Mouse (Mus musculus) intestine, postnatal 0 days (tissue): Measurements from ENCODE around the gene Snx30. TPM values are rescaled to one million over a fixed set of nuclear protein-coding genes. Genes with fewer than 3 reads are reported as not detected.

Source experiments
- ATAC-seq: fragments of 200-750 bp; cut with Nextera tagmentation; 2 replicates; pipeline ENCODE4 v1.8.0; 2017; ENCODE audit warnings: mild to moderate bottlenecking, moderate TSS enrichment, moderate library complexity
- H3K27ac ChIP-seq: fragments of 300-500 bp; sonication (generic); 2 replicates; pipeline ENCODE4 v1.5.1; 2014; ENCODE audit warnings: mild to moderate bottlenecking, low read depth, low read length, moderate library complexity
- H3K27me3 ChIP-seq: fragments of 300-500 bp; sonication (generic); replicated peaks from 2 replicates; pipeline ENCODE4 v1.6.1; 2014; ENCODE audit warnings: low read length, mixed read lengths; ENCODE audit not compliant: control insufficient read depth, insufficient read depth
- H3K36me3 ChIP-seq: fragments of 300-500 bp; sonication (generic); 2 replicates; pipeline ENCODE4 v1.6.1; 2014; ENCODE audit warnings: mild to moderate bottlenecking, moderate library complexity; ENCODE audit not compliant: control insufficient read depth, insufficient read depth
- H3K4me1 ChIP-seq: fragments of 300-500 bp; sonication (generic); replicated peaks from 2 replicates; pipeline ENCODE4 v1.6.1; 2014; ENCODE audit warnings: antibody characterized with exemption, low read length, mixed read lengths; ENCODE audit not compliant: control insufficient read depth, insufficient read depth
- H3K4me2 ChIP-seq: fragments of 300-500 bp; sonication (generic); replicated peaks from 2 replicates; pipeline ENCODE4 v1.6.1; 2014; ENCODE audit warnings: low read depth, mild to moderate bottlenecking, moderate library complexity
- H3K4me3 ChIP-seq: fragments of 300-500 bp; sonication (generic); 2 replicates; pipeline ENCODE4 v1.5.1; 2014; ENCODE audit warnings: low read depth, low read length
- H3K9ac ChIP-seq: fragments of 300-500 bp; sonication (generic); 2 replicates; pipeline ENCODE4 v1.6.1; 2014; ENCODE audit warnings: mild to moderate bottlenecking, low read depth, low read length
- H3K9me3 ChIP-seq: fragments of 300-500 bp; sonication (generic); 2 replicates; pipeline ENCODE4 v1.6.1; 2016; ENCODE audit warnings: mixed run types; ENCODE audit not compliant: control insufficient read depth
- CTCF ChIP-seq: sonication (generic); IDR thresholded peaks from 2 replicates; pipeline ENCODE4 v1.5.1; 2016; ENCODE audit warnings: low read depth, mild to moderate bottlenecking, control low read depth, antibody characterized with exemption, moderate library complexity
- WGBS: fragments of 180-500 bp; shearing (Covaris S2); extraction: QIAGEN DNeasy Blood & Tissue Kit; methylation state at CpG from one replicate; pipeline ENCODE4 v1.1.7; 2014; 5-methylcytosine and 5-hydroxymethylcytosine counted together
- polyA plus RNA-seq: library from polyadenylated mRNA; unstranded; fragments of >200 nt; fragmentation: Nextera tagmentation; extraction: Ambion mirVana; gene quantifications from 2 replicates; pipeline ENCODE4 v1.2.1, GENCODE M21; 2015

Gene Snx30
- polyA plus RNA-seq, 1 experiment from 2014 or later = 5.1 TPM

- no peak for ATAC-seq
- Histone ChIP-seq H3K27ac (no peak overlapping the region), H3K27me3 (no peaks in the 10 kb centered on the region), H3K4me2 (no peak overlapping the region), H3K36me3 (peaks cover 16% of the 10 kb centered on the region; the same call in 1 of the 2 replicates), H3K9ac (no peak overlapping the region), H3K4me3 (no peak overlapping the region), H3K9me3 (no peaks in the 10 kb centered on the region), H3K4me1 (no peaks in the 10 kb centered on the region)
- TF ChIP-seq CTCF = peak; percentile 38
- 75% methylated on average over 6 of the region's 6 CpGs for WGBS
Observed at GRCm38 (mm10) chr4:59902547-59902946, 96.9 kb downstream of the Snx30 start.

GRCm38 (mm10) chr4:59907092-59907491, 101.5 kb downstream of the Snx30 start:
- H3K9me3 ChIP-seq = no peaks in the 10 kb centered on the region
- H3K27me3 ChIP-seq = no peaks in the 10 kb centered on the region
- no peak overlapping the region for H3K27ac ChIP-seq
- 58% methylated on average over 6 of the region's 6 CpGs for WGBS
- ATAC-seq = no peak
- no peaks in the 10 kb centered on the region for H3K36me3 ChIP-seq
- no peak overlapping the region for H3K4me2 ChIP-seq
- no peaks in the 10 kb centered on the region for H3K4me1 ChIP-seq
- TF ChIP-seq CTCF = no peak
- no peak overlapping the region for H3K9ac ChIP-seq
- no peak overlapping the region for H3K4me3 ChIP-seq

GRCm38 (mm10) chr4:59907657-59908230, 102.1 kb downstream of the Snx30 start:
- WGBS = 69% methylated on average over 10 of the region's 10 CpGs
- Histone ChIP-seq H3K4me2 (no peak overlapping the region), H3K9ac (no peak overlapping the region), H3K27me3 (no peaks in the 10 kb centered on the region), H3K4me3 (no peak overlapping the region), H3K27ac (no peak overlapping the region), H3K4me1 (no peaks in the 10 kb centered on the region), H3K9me3 (no peaks in the 10 kb centered on the region), H3K36me3 (no peaks in the 10 kb centered on the region)
- TF ChIP-seq CTCF = no peak
- no peak for ATAC-seq

GRCm38 (mm10) chr4:59908785-59909184, 103.1 kb downstream of the Snx30 start:
- H3K36me3 ChIP-seq = no peaks in the 10 kb centered on the region
- H3K4me3 ChIP-seq = no peak overlapping the region
- H3K4me2 ChIP-seq = no peak overlapping the region
- 90% methylated on average over 2 of the region's 2 CpGs for WGBS
- no peaks in the 10 kb centered on the region for H3K9me3 ChIP-seq
- H3K4me1 ChIP-seq = no peaks in the 10 kb centered on the region
- no peak for TF ChIP-seq CTCF
- H3K9ac ChIP-seq = no peak overlapping the region
- H3K27me3 ChIP-seq = 0 out of 2 replicates have a peak, but pooled peaks cover under 1% of the 10 kb centered on the region
- no peak overlapping the region for H3K27ac ChIP-seq
- no peak for ATAC-seq

- Histone ChIP-seq H3K36me3 (no peaks in the 10 kb centered on the region), H3K27me3 (peaks cover 8% of the 10 kb centered on the region; the same call in 1 of the 2 replicates), H3K9me3 (no peaks in the 10 kb centered on the region), H3K9ac (no peak within 1 kb of the TSS), H3K4me3 (no peak within 1 kb of the TSS), H3K27ac (no peak within 1 kb of the TSS), H3K4me1 (no peaks in the 10 kb centered on the region), H3K4me2 (no peak within 1 kb of the TSS; the same call in 1 of the 2 replicates)
- no peak for ATAC-seq
- 13% methylated on average over 22 of the region's 22 CpGs for WGBS
- TF ChIP-seq CTCF = no peak
Observed at GRCm38 (mm10) chr4:59914608-59915403, 109.2 kb downstream of the Snx30 start, which contains the start of gene Slc46a2. Gene Slc46a2 (minus strand): TSS chr4:59915056.

- Histone ChIP-seq H3K4me3 (no peak overlapping the region), H3K9ac (no peak overlapping the region), H3K27me3 (peaks cover 8% of the 10 kb centered on the region; the same call in 1 of the 2 replicates), H3K9me3 (no peaks in the 10 kb centered on the region), H3K4me2 (no peak overlapping the region), H3K4me1 (no peaks in the 10 kb centered on the region), H3K36me3 (no peaks in the 10 kb centered on the region), H3K27ac (no peak overlapping the region)
- no peak for TF ChIP-seq CTCF
- ATAC-seq = no peak
- WGBS = 95% methylated on average over 3 of the region's 3 CpGs
Observed at GRCm38 (mm10) chr4:59917966-59918365, 112.3 kb downstream of the Snx30 start.
